In genomic region chr16:76370716-76371613, GRCm38 (mm10) we compare ENCODE assay signal across 8 mouse cellular contexts. TPM values are rescaled to one million over a fixed set of nuclear protein-coding genes. Genes with fewer than 3 reads are reported as not detected.
DNase-seq lines count a peak whose midpoint lies in the region; ATAC-seq and TF ChIP-seq lines count a peak whose summit lies in the region.

No protein-coding gene starts in this region.

- TF ChIP-seq POLR2A in ES-Bruce4 (IDR thresholded peaks at IDR 0.05; ENCODE audit: insufficient read depth, low read length), result no peak
- TF ChIP-seq POLR2A in liver, adult 2 months (IDR thresholded peaks at IDR 0.05; ENCODE audit: extremely low read depth, insufficient read depth, low read length), result no peak

- H3K9me3 ChIP-seq in heart, embryonic 11.5 days (replicated peaks; ENCODE audit: control insufficient read depth, low read length), result no peaks in the 10 kb centered on the region
- no peaks in the 10 kb centered on the region for H3K9me3 ChIP-seq in ES-Bruce4 (replicated peaks; ENCODE audit: control insufficient read depth, insufficient read depth, low read length, poor library complexity, severe bottlenecking)
- no peaks in the 10 kb centered on the region for H3K9me3 ChIP-seq in forebrain, embryonic 11.5 days (ENCODE audit: control insufficient read depth, low read length)
- no peaks in the 10 kb centered on the region for H3K9me3 ChIP-seq in stomach, embryonic 16.5 days (replicated peaks; ENCODE audit: control insufficient read depth, low read length)

- H3K4me2 ChIP-seq in heart, embryonic 11.5 days, result peak overlapping the region; percentile 65
- H3K4me2 ChIP-seq in forebrain, embryonic 11.5 days (ENCODE audit: low read depth, low read length, severe bottlenecking), result peak overlapping the region; percentile 70
- H3K4me2 ChIP-seq in stomach, embryonic 16.5 days (ENCODE audit: low read depth, low read length), result peak overlapping the region; percentile 59

- peak overlapping the region; percentile 97 for H3K9ac ChIP-seq in heart, embryonic 11.5 days (ENCODE audit: low read depth, low read length)
- H3K9ac ChIP-seq in ES-Bruce4 (ENCODE audit: low read depth, poor library complexity, severe bottlenecking), result peak overlapping the region; percentile 96
- H3K9ac ChIP-seq in forebrain, embryonic 11.5 days (ENCODE audit: low read length), result peak overlapping the region; percentile 91
- peak overlapping the region; percentile 11; the same call in 1 of the 2 replicates for H3K9ac ChIP-seq in liver, adult 2 months (ENCODE audit: low read depth, low read length)
- H3K9ac ChIP-seq in stomach, embryonic 16.5 days (ENCODE audit: low read length), result peak overlapping the region; percentile 100

- no peak overlapping the region for H3K27ac ChIP-seq in heart, embryonic 11.5 days (ENCODE audit: low read depth, low read length)
- H3K27ac ChIP-seq in ES-Bruce4 (ENCODE audit: insufficient read depth, low read length), result no peak overlapping the region
- H3K27ac ChIP-seq in forebrain, embryonic 11.5 days (ENCODE audit: low read depth, low read length), result no peak overlapping the region
- H3K27ac ChIP-seq in liver, adult 2 months (replicated peaks; ENCODE audit: insufficient read depth, low read depth, low read length), result no peak overlapping the region
- peak overlapping the region; percentile 0; the same call in 1 of the 2 replicates for H3K27ac ChIP-seq in stomach, embryonic 16.5 days (ENCODE audit: low read length)

- no peaks in the 10 kb centered on the region for H3K27me3 ChIP-seq in heart, embryonic 11.5 days (ENCODE audit: control insufficient read depth, insufficient read depth, low read length)
- H3K27me3 ChIP-seq in ES-Bruce4 (ENCODE audit: control insufficient read depth, insufficient read depth, low read length, poor library complexity, severe bottlenecking), result no peaks in the 10 kb centered on the region
- H3K27me3 ChIP-seq in forebrain, embryonic 11.5 days (ENCODE audit: control insufficient read depth, insufficient read depth, low read length), result no peaks in the 10 kb centered on the region
- H3K27me3 ChIP-seq in liver, adult 2 months (ENCODE audit: control insufficient read depth, insufficient read depth, low read length), result no peaks in the 10 kb centered on the region
- no peaks in the 10 kb centered on the region for H3K27me3 ChIP-seq in stomach, embryonic 16.5 days (ENCODE audit: control insufficient read depth, insufficient read depth, low read length)

- ATAC-seq in heart, embryonic 11.5 days (replicated peaks; ENCODE audit: insufficient number of reproducible peaks, low FRiP score, low TSS enrichment), result no peak
- ATAC-seq in forebrain, embryonic 11.5 days (replicated peaks; ENCODE audit: low FRiP score), result no peak
- ATAC-seq in stomach, embryonic 16.5 days (ENCODE audit: insufficient read depth, low FRiP score), result no peak

- no peak for TF ChIP-seq CTCF in ES-Bruce4 (IDR thresholded peaks at IDR 0.05; ENCODE audit: low read depth, low read length)
- TF ChIP-seq CTCF in liver, adult 2 months (IDR thresholded peaks at IDR 0.05; ENCODE audit: low read depth, low read length), result no peak

- H3K4me3 ChIP-seq in heart, embryonic 11.5 days (ENCODE audit: low read depth, low read length), result peak overlapping the region; percentile 95
- H3K4me3 ChIP-seq in ES-Bruce4 (ENCODE audit: low read depth, low read length), result no peak overlapping the region
- H3K4me3 ChIP-seq in forebrain, embryonic 11.5 days (ENCODE audit: low read depth, low read length), result peak overlapping the region; percentile 85
- H3K4me3 ChIP-seq in liver, adult 2 months (ENCODE audit: insufficient read depth, low read depth, low read length), result peak overlapping the region; percentile 76; the same call in 1 of the 2 replicates
- peak overlapping the region; percentile 83 for H3K4me3 ChIP-seq in stomach, embryonic 16.5 days (replicated peaks; ENCODE audit: low read length)

- TF ChIP-seq EP300 in ES-Bruce4 (IDR thresholded peaks at IDR 0.05; ENCODE audit: insufficient read depth, low read depth, low read length), result no peak

- peaks cover 8% of the 10 kb centered on the region; the same call in 1 of the 2 replicates for H3K4me1 ChIP-seq in heart, embryonic 11.5 days (ENCODE audit: control insufficient read depth, insufficient read depth, low read length)
- peaks cover 2% of the 10 kb centered on the region for H3K4me1 ChIP-seq in ES-Bruce4 (ENCODE audit: control insufficient read depth, insufficient read depth, low read length)
- peaks cover 2% of the 10 kb centered on the region; the same call in 1 of the 2 replicates for H3K4me1 ChIP-seq in forebrain, embryonic 11.5 days (replicated peaks; ENCODE audit: control insufficient read depth, insufficient read depth, low read length)
- peaks cover 18% of the 10 kb centered on the region for H3K4me1 ChIP-seq in liver, adult 2 months (ENCODE audit: control insufficient read depth, insufficient read depth, low read length)
- H3K4me1 ChIP-seq in stomach, embryonic 16.5 days (ENCODE audit: control insufficient read depth, insufficient read depth, low read length), result peaks cover 32% of the 10 kb centered on the region

- H3K36me3 ChIP-seq in heart, embryonic 11.5 days (ENCODE audit: control insufficient read depth, insufficient read depth, low read length), result no peaks in the 10 kb centered on the region
- H3K36me3 ChIP-seq in ES-Bruce4 (ENCODE audit: control insufficient read depth, insufficient read depth, low read length, poor library complexity, severe bottlenecking), result no peaks in the 10 kb centered on the region
- H3K36me3 ChIP-seq in forebrain, embryonic 11.5 days (ENCODE audit: control insufficient read depth, insufficient read depth, low read length), result no peaks in the 10 kb centered on the region
- no peaks in the 10 kb centered on the region for H3K36me3 ChIP-seq in liver, adult 2 months (ENCODE audit: control insufficient read depth, insufficient read depth, low read length)
- no peaks in the 10 kb centered on the region for H3K36me3 ChIP-seq in stomach, embryonic 16.5 days (ENCODE audit: control insufficient read depth, insufficient read depth, low read length)

- peaks cover 27% of the 10 kb centered on the region for H3K79me2 ChIP-seq in liver, adult 2 months (ENCODE audit: control insufficient read depth, insufficient read depth, low read length)

- no peak for DNase-seq in heart, adult 9 months (ENCODE audit: low spot score in 2 of 2)
- DNase-seq in forebrain, embryonic 11.5 days (ENCODE audit: low spot score), result no peak
- peak; percentile 83 for DNase-seq in liver, adult 2 months (ENCODE audit: extremely low read depth, low read depth, low spot score)
- DNase-seq in frontal cortex, postnatal 14 days (ENCODE audit: low spot score in 2 of 2), result no peak
- no peak for DNase-seq in layer of hippocampus, adult 9-10 months (ENCODE audit: low spot score)

- 36% methylated on average over 12 of the region's 12 CpGs for WGBS in heart, embryonic 11.5 days (ENCODE audit: insufficient replicate concordance)
- 41% methylated on average over 12 of the region's 12 CpGs for WGBS in forebrain, embryonic 11.5 days
- 23% methylated on average over 12 of the region's 12 CpGs for WGBS in liver, adult 2 months
- 15% methylated on average over 12 of the region's 12 CpGs for WGBS in stomach, embryonic 16.5 days

RNA-seq across cellular contexts. Expression of gene Nrip1, which starts 2.7 kb away (rescaled TPM):
- polyA plus RNA-seq in heart, embryonic 11.5 days (2014; fragmentation: Nextera tagmentation; extraction: Ambion mirVana), result 23.6 and 26.5 TPM in 2 replicates
- 15.3 TPM in 2 replicates for polyA plus RNA-seq in ES-Bruce4 (2011; ENCODE audit: insufficient read depth, insufficient read length, low read depth, missing spikeins)
- 29.4 and 30.6 TPM in 2 replicates for polyA plus RNA-seq in forebrain, embryonic 11.5 days (2014; fragmentation: Nextera tagmentation; extraction: Ambion mirVana)
- 8.9 and 13.7 TPM in 2 replicates for total RNA-seq in liver, adult 2 months (2014; rRNA removed)
- 2.9 and 3.7 TPM in 2 replicates for polyA plus RNA-seq in liver, adult 2 months (2012; rRNA removed)
- 34.6 and 34.8 TPM in 2 replicates for polyA plus RNA-seq in stomach, embryonic 16.5 days (2015; fragmentation: Nextera tagmentation; extraction: Ambion mirVana)

Comparison
In these comparisons a context has a peak if more than half of its experiments do, and no peak if none do; other contexts are left out.
1. H3K9ac ChIP-seq: peak in every context shown above with its lines; median percentile 100 in stomach, embryonic 16.5 days; 97 in heart, embryonic 11.5 days; 96 in ES-Bruce4; 91 in forebrain, embryonic 11.5 days; 11 in liver, adult 2 months.